Mouse (Mus musculus) erythroblast, embryonic 14.5 days (primary cell): ENCODE data around the gene Anapc13. TPM values are rescaled to one million over a fixed set of nuclear protein-coding genes. Genes with fewer than 3 reads are reported as not detected.

Source experiments
- H3K27me3 ChIP-seq: 2 replicates; pipeline ENCODE4 v1.6.1; 2012; ENCODE audit warnings: inconsistent platforms; ENCODE audit not compliant: control insufficient read depth
- H3K36me3 ChIP-seq: 2 replicates; pipeline ENCODE4 v1.6.1; 2012; ENCODE audit warnings: mild to moderate bottlenecking, inconsistent platforms; ENCODE audit not compliant: control insufficient read depth
- H3K4me1 ChIP-seq: 2 replicates; pipeline ENCODE4 v1.6.1; 2012; ENCODE audit warnings: inconsistent platforms; ENCODE audit not compliant: control insufficient read depth
- H3K4me3 ChIP-seq: replicated peaks from 2 replicates; pipeline ENCODE3; 2012; ENCODE audit warnings: moderate library complexity, mild to moderate bottlenecking, inconsistent platforms
- H3K9me3 ChIP-seq: 2 replicates; pipeline ENCODE4 v1.6.1; 2012; ENCODE audit warnings: low read length, inconsistent platforms, mixed read lengths; ENCODE audit not compliant: control insufficient read depth
- GATA1 ChIP-seq: IDR thresholded peaks from 2 replicates; pipeline ENCODE4 v1.6.1; 2012; ENCODE audit warnings: low read length, inconsistent platforms, mixed read lengths
- TAL1 ChIP-seq: IDR thresholded peaks from 3 replicates; pipeline ENCODE4 v1.6.1; 2012; ENCODE audit warnings: low read length, inconsistent platforms, mixed read lengths
- polyA plus RNA-seq: library from polyadenylated mRNA; stranded (reverse); fragments of >175 nt; gene quantifications from 2 replicates; pipeline ENCODE4 v1.2.3, GENCODE M21; 2012

Gene Anapc13
- polyA plus RNA-seq, 1 experiment, result 5.9 TPM

GRCm38 (mm10) chr9:102637115-102637514, 11.0 kb downstream of the Anapc13 start:
- Histone ChIP-seq H3K9me3 (no peaks in the 10 kb centered on the region), H3K4me1 (no peaks in the 10 kb centered on the region), H3K27me3 (no peaks in the 10 kb centered on the region), H3K4me3 (no peak overlapping the region), H3K36me3 (peaks cover 4% of the 10 kb centered on the region)
- TF ChIP-seq TAL1, result no peak
- TF ChIP-seq GATA1, result no peak

DNA sequence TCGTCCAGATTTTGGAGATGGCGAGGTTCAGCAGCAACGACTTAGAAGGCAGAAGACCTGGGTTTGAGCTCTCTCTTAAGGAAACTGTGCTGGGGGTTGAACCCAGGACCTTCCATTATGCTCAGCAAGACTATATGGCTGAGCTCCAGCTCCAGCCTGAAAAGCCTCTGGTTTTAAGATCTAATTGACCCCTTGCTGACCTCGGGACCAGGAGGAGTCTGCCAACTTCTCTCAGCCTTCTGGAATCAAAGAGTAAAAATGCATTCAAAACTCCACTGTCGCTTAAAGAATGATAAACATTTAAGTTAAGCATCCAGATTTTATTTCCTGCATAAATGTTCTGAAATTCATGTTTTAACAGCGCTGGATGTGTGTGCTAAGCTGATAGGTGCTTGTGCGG, 12.9 kb downstream of the Anapc13 start:
- H3K4me3 ChIP-seq, result no peak overlapping the region
- H3K36me3 ChIP-seq, result no peaks in the 10 kb centered on the region; the same call in 1 of the 2 replicates
- no peaks in the 10 kb centered on the region for H3K4me1 ChIP-seq
- no peaks in the 10 kb centered on the region for H3K27me3 ChIP-seq
- H3K9me3 ChIP-seq, result no peaks in the 10 kb centered on the region
- TF ChIP-seq GATA1 (no peak), TAL1 (no peak)

DNA sequence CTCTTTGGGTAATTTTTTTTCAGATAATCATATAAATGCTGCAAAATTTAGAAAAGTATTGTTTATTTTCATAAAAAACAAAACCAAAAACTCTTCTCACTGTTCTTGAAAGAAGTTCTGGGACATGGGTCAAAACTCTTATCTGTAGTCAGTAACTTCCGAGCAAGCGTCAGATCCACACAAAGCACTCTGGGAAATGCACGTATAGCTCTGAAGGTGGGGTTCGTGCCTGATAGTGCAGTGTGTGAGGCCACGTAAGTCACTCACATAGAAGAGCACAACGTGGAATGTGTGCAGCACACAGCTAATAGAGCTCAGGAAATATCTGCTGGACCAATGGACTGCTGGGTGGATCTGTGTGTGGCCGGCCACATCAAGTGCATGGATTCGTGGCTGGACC, 13.4 kb downstream of the Anapc13 start:
- H3K4me3 ChIP-seq, result no peak overlapping the region

DNA sequence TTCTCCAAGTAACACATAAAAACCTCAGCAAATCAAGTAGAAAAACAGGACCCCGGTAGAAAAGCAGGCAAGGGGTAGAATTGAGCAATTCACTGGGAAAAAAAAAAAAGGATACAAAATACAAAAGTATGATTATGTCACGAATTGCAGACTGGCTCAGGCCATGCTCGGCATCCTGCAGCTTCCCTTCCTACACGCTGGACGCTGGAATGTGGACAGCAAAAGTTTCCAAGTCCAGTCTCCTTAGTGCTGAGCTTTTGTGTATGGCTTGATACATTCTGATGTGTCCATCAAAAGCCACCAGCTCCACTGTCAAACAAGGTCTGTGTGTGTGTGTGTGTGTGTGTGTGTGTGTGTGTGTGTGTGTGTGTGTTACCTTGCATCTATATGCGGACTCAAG, 15.4 kb downstream of the Anapc13 start:
- Histone ChIP-seq H3K27me3 (no peaks in the 10 kb centered on the region), H3K4me3 (no peak overlapping the region), H3K36me3 (no peaks in the 10 kb centered on the region), H3K4me1 (no peaks in the 10 kb centered on the region), H3K9me3 (no peaks in the 10 kb centered on the region)
- TF ChIP-seq TAL1 (no peak), GATA1 (no peak)

More for the DNA sequence above, 13.4 kb downstream of the Anapc13 start:
- Histone ChIP-seq H3K36me3 (no peaks in the 10 kb centered on the region), H3K9me3 (no peaks in the 10 kb centered on the region), H3K27me3 (no peaks in the 10 kb centered on the region), H3K4me1 (no peaks in the 10 kb centered on the region)
- TF ChIP-seq GATA1, result no peak
- no peak for TF ChIP-seq TAL1

- no peaks in the 10 kb centered on the region for H3K9me3 ChIP-seq
- H3K4me3 ChIP-seq, result no peak overlapping the region
- TF ChIP-seq TAL1, result no peak
- TF ChIP-seq GATA1, result no peak
- no peaks in the 10 kb centered on the region for H3K27me3 ChIP-seq
- H3K36me3 ChIP-seq, result no peaks in the 10 kb centered on the region
- no peaks in the 10 kb centered on the region for H3K4me1 ChIP-seq
Observed at GRCm38 (mm10) chr9:102643071-102643485, 17.0 kb downstream of the Anapc13 start.

DNA sequence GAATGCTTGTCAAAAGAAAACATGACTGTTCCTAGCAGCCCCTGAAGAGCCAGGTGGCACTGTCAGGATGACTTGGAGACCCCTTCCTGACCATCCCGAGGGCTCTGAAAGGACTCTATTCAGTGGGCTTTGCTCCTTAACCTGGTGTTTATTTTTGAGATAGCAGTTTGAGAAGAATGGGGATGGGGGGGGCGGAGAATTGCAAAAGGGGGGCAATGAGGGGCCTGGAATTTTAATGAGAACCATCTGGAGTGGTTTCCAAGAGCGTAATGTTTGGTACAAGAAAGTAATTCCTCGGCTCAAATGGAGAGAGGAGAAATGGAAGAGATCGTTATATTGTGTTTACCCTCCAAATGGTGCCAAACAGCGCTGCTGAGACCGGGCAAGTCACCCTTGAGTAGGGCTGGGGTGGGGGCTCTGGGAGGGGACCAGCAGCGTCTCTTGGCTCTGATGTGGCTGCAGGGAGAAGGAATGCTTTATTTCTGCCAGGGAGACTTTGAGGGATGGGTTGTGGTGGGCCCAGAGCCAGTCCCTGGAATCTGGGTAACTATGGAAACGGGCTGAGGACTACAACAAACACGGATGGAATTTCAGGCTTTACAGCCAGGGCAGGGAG, 17.5 kb downstream of the Anapc13 start:
- Histone ChIP-seq H3K4me1 (no peaks in the 10 kb centered on the region), H3K4me3 (no peak overlapping the region), H3K9me3 (no peaks in the 10 kb centered on the region), H3K36me3 (no peaks in the 10 kb centered on the region), H3K27me3 (no peaks in the 10 kb centered on the region)
- TF ChIP-seq TAL1 (no peak), GATA1 (no peak)

GRCm38 (mm10) chr9:102645119-102645695, 19.1 kb downstream of the Anapc13 start:
- Histone ChIP-seq H3K4me1 (no peaks in the 10 kb centered on the region), H3K36me3 (no peaks in the 10 kb centered on the region), H3K27me3 (no peaks in the 10 kb centered on the region), H3K9me3 (no peaks in the 10 kb centered on the region), H3K4me3 (no peak overlapping the region)
- TF ChIP-seq TAL1, result no peak
- TF ChIP-seq GATA1, result no peak

- TF ChIP-seq TAL1 (no peak), GATA1 (no peak)
- Histone ChIP-seq H3K9me3 (no peaks in the 10 kb centered on the region), H3K4me3 (no peak overlapping the region), H3K4me1 (no peaks in the 10 kb centered on the region), H3K36me3 (no peaks in the 10 kb centered on the region), H3K27me3 (no peaks in the 10 kb centered on the region)
Observed at GRCm38 (mm10) chr9:102647010-102647409, 20.9 kb downstream of the Anapc13 start.

DNA sequence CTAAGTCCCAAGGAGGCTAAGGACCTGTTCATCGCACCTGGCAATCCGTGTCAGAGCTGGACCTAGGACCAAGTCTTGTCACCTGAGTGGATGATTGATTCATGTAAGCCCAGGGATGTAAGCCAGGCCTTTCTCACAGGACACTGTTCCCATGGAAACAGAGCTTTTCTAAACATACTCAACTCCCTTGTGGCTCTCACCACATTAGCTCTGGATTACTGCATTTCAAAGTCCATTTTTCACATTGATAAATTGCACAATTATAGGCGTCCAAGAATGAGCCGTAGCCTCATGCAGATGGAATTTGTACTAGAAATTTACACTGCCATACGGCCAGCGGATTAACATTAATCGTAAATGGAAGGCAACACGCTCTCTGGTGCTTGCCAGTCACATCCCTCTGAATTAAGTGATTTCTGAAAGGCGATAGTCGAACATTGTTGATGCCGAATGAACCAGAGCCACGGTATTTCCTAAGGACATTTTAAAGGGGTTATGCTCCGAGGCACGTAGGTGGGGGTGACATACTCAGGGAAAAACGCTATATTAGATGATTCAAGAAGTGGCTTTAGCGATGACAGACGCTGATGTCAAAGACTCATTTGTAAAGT, 23.9 kb downstream of the Anapc13 start:
- no peak for TF ChIP-seq TAL1
- no peak for TF ChIP-seq GATA1

More for the DNA sequence above, 23.9 kb downstream of the Anapc13 start:
- H3K36me3 ChIP-seq, result no peaks in the 10 kb centered on the region
- no peaks in the 10 kb centered on the region for H3K4me1 ChIP-seq
- no peak overlapping the region for H3K4me3 ChIP-seq
- H3K9me3 ChIP-seq, result no peaks in the 10 kb centered on the region
- no peaks in the 10 kb centered on the region for H3K27me3 ChIP-seq
